Mouse (Mus musculus) cortical plate, adult 2 months (tissue): ENCODE measurements around the gene 1700029P11Rik.

Experiments
- CTCF ChIP-seq: fragments of 200-500 bp; IDR thresholded peaks from 2 replicates; pipeline ENCODE4 v1.5.1; 2011; ENCODE audit warnings: mild to moderate bottlenecking, control low read depth, low read length; ENCODE audit not compliant: insufficient read depth; ENCODE audit errors: extremely low read depth
- POLR2A ChIP-seq: fragments of 200-500 bp; IDR thresholded peaks from 2 replicates; pipeline ENCODE4 v1.6.1; 2011; ENCODE audit warnings: mild to moderate bottlenecking, low read length, control low read depth; ENCODE audit not compliant: insufficient read depth; ENCODE audit errors: extremely low read depth

DNA sequence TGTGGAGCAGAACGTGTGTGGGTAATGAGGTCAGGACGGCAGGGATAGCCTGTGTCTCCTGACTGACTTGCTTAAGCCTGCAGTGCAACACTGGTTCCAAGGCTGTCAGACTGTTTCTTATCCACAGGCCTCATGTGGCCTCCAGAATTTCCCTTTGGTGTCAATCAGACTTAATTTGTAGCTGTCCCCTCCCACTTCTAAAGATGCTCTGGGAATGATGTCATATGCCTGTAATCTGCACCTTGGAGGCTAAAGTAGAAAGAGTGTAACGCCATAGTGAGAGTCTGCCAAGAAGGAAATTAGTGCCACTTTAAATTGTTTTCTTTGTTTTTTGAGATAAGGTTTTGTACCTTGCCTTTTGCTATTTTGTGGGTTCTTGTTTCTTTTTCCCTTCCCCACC lies 38.9 kb downstream of the 1700029P11Rik start:
- no peak for TF ChIP-seq CTCF
- TF ChIP-seq POLR2A = no peak
